Mouse (Mus musculus) forebrain, embryonic 15.5 days (tissue): ENCODE measurements around the gene Snap91. TPM values are rescaled to one million over a fixed set of nuclear protein-coding genes. Genes with fewer than 3 reads are reported as not detected.

Experiments used
- ATAC-seq: fragments of 200-750 bp; cut with Nextera tagmentation; replicated peaks from 2 replicates; pipeline ENCODE4 v1.8.0; 2017; ENCODE audit warnings: mild to moderate bottlenecking, moderate TSS enrichment, moderate library complexity
- H3K27ac ChIP-seq: fragments of 300-500 bp; sonication (generic); replicated peaks from 2 replicates; pipeline ENCODE4 v1.5.1; 2015; ENCODE audit warnings: mild to moderate bottlenecking, inconsistent platforms
- H3K27me3 ChIP-seq: fragments of 300-500 bp; sonication (generic); 2 replicates; pipeline ENCODE4 v1.6.1; 2015; ENCODE audit warnings: inconsistent platforms
- H3K36me3 ChIP-seq: fragments of 300-500 bp; sonication (generic); 2 replicates; pipeline ENCODE4 v1.6.1; 2015; ENCODE audit warnings: mild to moderate bottlenecking, inconsistent platforms
- H3K4me1 ChIP-seq: fragments of 300-500 bp; sonication (generic); 2 replicates; pipeline ENCODE4 v1.6.1; 2015; ENCODE audit warnings: inconsistent platforms
- H3K4me2 ChIP-seq: fragments of 300-500 bp; sonication (generic); replicated peaks from 2 replicates; pipeline ENCODE4 v1.6.1; 2015; ENCODE audit warnings: mild to moderate bottlenecking, inconsistent platforms
- H3K4me3 ChIP-seq: fragments of 300-500 bp; sonication (generic); 2 replicates; pipeline ENCODE4 v1.5.1; 2015; ENCODE audit warnings: mild to moderate bottlenecking, inconsistent platforms
- H3K9ac ChIP-seq: fragments of 300-500 bp; sonication (generic); replicated peaks from 2 replicates; pipeline ENCODE4 v1.6.1; 2015; ENCODE audit warnings: mild to moderate bottlenecking, inconsistent platforms
- H3K9me3 ChIP-seq: fragments of 300-500 bp; sonication (generic); 2 replicates; pipeline ENCODE4 v1.6.1; 2016; ENCODE audit warnings: inconsistent platforms
- WGBS: fragments of 180-500 bp; shearing (Covaris S2); methylation state at CpG from one replicate; pipeline ENCODE4 v1.1.7; 2015; ENCODE audit warnings: mixed read lengths; 5-methylcytosine and 5-hydroxymethylcytosine counted together
- polyA plus RNA-seq: library from polyadenylated mRNA; unstranded; fragments of >200 nt; fragmentation: Nextera tagmentation; extraction: Ambion mirVana; gene quantifications from 2 replicates; pipeline ENCODE4 v1.2.1, GENCODE M21; 2015

Gene Snap91
- polyA plus RNA-seq, 1 experiment from 2014 or later, result 98.4 TPM

DNA sequence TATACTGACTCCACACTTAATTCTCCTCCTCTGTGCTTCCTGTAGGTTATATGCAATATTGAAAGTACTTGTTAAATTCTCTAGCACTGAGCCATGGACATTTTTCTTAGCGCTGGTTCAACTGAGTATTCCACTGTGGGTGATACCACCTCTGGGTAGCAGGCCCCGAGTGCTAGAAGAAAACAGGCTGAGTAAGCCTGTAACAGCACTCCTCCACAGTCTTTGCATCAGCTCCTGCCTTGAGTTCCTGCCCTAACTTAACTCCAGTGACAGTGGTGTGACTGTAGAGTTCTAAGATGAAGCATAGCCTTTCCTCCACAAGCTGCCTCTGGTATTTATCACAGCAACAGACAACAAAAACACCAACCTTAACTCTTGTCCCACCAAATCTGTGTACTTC, 22.8 kb downstream of the Snap91 start:
- Histone ChIP-seq H3K4me1 (no peaks in the 10 kb centered on the region), H3K9me3 (no peaks in the 10 kb centered on the region), H3K4me2 (no peak overlapping the region), H3K9ac (no peak overlapping the region), H3K27me3 (no peaks in the 10 kb centered on the region), H3K4me3 (no peak overlapping the region), H3K27ac (no peak overlapping the region), H3K36me3 (peaks cover 3% of the 10 kb centered on the region; the same call in 1 of the 2 replicates)
- WGBS, result 94% methylated on average over 2 of the region's 2 CpGs
- ATAC-seq, result no peak

DNA sequence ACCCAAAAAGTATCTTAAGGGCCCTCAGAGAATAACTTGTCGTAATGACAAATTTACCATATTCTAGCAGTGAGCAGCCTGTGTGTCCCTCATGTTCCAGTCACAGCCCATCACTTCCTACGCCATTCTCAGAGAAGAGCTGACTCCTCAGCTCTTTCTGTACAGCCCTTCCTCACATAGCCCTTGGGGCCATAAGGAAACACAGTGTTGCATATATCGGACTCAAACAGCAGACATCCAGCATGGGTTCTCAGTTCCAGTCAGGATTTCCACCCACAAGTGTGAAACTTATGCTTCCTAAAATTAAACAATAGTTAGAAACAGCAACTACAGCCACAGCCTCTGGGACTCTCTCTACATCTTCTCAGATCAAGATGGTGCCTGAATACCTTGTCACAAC, 27.6 kb downstream of the Snap91 start:
- no peaks in the 10 kb centered on the region for H3K27me3 ChIP-seq
- H3K4me2 ChIP-seq, result no peak overlapping the region
- H3K9ac ChIP-seq, result no peak overlapping the region
- H3K4me3 ChIP-seq, result no peak overlapping the region
- WGBS, result 98% methylated on average over 3 of the region's 3 CpGs
- peaks cover 3% of the 10 kb centered on the region; the same call in 1 of the 2 replicates for H3K36me3 ChIP-seq
- H3K4me1 ChIP-seq, result peaks cover 10% of the 10 kb centered on the region; the same call in 1 of the 2 replicates
- no peaks in the 10 kb centered on the region for H3K9me3 ChIP-seq
- no peak overlapping the region for H3K27ac ChIP-seq
- ATAC-seq, result no peak

DNA sequence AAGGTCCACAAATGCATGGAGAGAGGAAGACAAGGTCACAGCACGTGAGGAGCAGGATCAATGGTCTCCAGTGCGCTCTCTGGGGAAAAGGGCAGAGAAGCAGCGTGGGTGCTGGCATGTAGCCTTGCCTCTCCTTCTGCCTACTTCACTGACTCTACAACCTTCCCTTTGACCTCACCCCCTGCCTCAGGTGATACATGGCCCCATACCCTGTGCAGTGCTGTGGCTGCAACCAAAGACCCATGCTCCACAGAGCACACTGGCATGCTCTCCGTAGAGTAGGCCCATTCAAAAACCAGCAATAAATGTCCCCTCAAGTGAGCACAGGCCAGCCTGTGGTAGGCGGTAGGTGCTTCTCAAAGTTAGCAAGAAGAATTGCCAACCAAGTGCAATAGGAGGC, 28.8 kb downstream of the Snap91 start:
- 0 out of 2 replicates have a peak, but pooled peaks have one; percentile 24 for ATAC-seq
- WGBS, result 82% methylated on average over 5 of the region's 5 CpGs

DNA sequence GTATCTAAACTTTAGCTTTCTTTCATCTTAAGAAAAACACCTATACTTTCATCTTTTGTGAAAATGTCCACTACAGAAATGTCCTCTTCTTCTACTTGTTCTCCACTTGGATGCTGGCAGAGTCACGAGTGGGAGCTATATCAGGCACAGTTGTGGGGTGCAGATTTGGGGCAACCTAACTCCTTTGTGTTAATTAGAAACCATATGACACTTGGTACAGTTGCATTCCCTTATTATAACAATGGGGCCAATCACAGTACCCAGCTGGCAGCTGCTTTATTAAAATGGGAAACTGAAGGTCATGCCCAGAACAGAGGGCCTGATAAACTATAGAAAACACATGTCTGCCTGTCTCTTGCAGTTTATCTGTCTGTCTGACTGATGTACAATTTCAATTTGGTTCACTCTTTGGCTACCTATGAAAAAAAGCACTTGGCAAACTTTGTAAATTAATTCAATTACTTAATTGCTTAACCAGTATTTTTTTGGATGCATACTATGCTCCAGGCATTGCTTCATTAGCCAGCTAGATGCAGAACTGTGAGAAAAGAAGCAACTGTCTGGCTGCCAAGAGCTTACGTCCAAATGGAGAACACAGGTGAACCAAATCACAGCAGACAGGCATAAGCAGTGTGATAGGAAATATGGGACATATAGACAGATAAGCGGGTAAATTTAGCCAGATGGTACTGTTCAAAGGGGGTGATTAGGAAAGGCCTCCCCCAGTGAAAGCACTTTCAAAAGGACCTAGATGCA, 29.8 kb downstream of the Snap91 start:
- Histone ChIP-seq H3K9me3 (no peaks in the 10 kb centered on the region), H3K27ac (no peak overlapping the region), H3K4me2 (no peak overlapping the region), H3K36me3 (no peaks in the 10 kb centered on the region), H3K27me3 (no peaks in the 10 kb centered on the region), H3K9ac (no peak overlapping the region), H3K4me1 (peaks cover 10% of the 10 kb centered on the region; the same call in 1 of the 2 replicates), H3K4me3 (no peak overlapping the region)
- peak; percentile 69 for ATAC-seq
- 43% methylated on average over 3 of the region's 3 CpGs for WGBS

More for the DNA sequence above, 28.8 kb downstream of the Snap91 start:
- Histone ChIP-seq H3K4me3 (no peak overlapping the region), H3K4me1 (peaks cover 10% of the 10 kb centered on the region; the same call in 1 of the 2 replicates), H3K9ac (no peak overlapping the region), H3K27me3 (no peaks in the 10 kb centered on the region), H3K27ac (no peak overlapping the region), H3K36me3 (no peaks in the 10 kb centered on the region), H3K9me3 (no peaks in the 10 kb centered on the region), H3K4me2 (no peak overlapping the region)

DNA sequence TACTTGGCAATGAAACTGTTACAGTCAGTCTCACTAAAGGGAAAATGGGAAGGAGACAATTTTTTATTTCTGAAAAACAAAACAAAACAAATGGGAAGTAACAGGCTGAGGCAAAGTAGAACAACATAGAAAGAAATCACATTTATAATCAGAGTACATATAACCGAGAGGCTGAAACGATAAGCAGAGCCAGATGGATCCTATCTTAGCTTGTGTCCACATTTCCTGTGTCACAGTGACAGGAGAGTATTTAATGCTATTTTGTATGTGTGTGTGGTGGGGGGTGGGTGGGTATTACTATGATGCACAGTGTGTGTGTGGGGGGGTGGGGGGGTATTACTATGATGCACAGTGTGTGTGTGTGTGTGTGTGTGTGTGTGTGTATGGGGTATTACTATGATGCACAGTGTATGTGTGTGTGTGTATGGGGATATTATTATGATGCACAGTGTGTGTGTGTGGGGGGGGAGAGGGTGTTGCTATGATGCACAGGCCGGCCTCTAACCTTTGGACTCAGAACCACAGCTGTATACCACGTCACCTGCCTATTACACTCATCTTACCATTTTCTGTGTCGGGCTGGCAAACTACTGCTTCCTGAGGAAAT, 36.6 kb downstream of the Snap91 start:
- no peak overlapping the region for H3K4me2 ChIP-seq
- no peaks in the 10 kb centered on the region for H3K36me3 ChIP-seq
- no peaks in the 10 kb centered on the region for H3K9me3 ChIP-seq
- no peaks in the 10 kb centered on the region for H3K27me3 ChIP-seq
- H3K4me1 ChIP-seq, result no peaks in the 10 kb centered on the region
- H3K27ac ChIP-seq, result no peak overlapping the region
- 89% methylated on average over 5 of the region's 5 CpGs for WGBS
- peak; percentile 46; the same call in 1 of the 2 replicates for ATAC-seq
- no peak overlapping the region for H3K9ac ChIP-seq
- no peak overlapping the region for H3K4me3 ChIP-seq

DNA sequence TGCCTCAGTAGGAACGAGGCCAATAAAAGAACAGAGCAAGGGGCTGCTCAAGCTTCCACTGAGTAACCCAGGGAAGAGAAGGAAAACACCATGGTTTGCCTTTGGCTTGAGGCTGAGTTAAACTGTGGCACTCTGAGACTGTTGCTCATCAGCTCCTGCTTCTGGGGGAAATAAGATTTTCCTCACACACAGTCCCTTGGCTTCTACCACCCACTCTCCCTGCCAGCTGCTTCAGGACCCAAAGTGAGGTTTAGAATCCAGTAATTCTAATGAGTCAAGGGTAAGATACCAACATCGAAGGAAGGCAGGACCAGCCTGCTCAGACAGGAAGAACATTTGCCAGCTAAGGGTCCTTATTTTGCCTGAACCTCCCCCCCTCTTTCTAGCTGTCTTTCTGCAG, 50.7 kb downstream of the Snap91 start:
- WGBS, result 76% methylated on average over 2 of the region's 2 CpGs
- H3K36me3 ChIP-seq, result peaks cover 46% of the 10 kb centered on the region
- no peaks in the 10 kb centered on the region for H3K27me3 ChIP-seq
- no peaks in the 10 kb centered on the region for H3K9me3 ChIP-seq
- no peak overlapping the region for H3K4me2 ChIP-seq
- no peak for ATAC-seq
- H3K9ac ChIP-seq, result no peak overlapping the region
- H3K4me3 ChIP-seq, result no peak overlapping the region
- H3K27ac ChIP-seq, result no peak overlapping the region
- H3K4me1 ChIP-seq, result no peaks in the 10 kb centered on the region

DNA sequence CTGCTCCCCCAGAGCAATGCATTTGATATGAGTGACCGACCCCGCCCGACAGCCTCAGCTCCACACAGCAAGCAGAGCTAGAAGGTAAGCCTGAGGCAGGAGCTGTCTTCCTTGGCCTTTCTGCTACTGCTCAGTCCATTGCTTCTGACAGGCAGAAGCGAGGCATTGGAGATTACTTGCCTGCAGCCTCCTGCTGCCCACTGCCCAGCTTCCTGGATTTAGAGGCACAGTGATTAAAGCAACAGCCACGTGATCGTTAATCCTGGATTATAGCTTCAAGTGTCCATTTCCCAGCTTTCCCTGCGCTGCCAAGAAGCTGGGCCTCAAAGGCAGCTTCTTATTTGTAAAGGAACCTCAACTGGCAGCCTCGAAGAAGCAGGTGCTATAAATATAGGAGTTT, 51.4 kb downstream of the Snap91 start:
- H3K27ac ChIP-seq, result no peak overlapping the region

DNA sequence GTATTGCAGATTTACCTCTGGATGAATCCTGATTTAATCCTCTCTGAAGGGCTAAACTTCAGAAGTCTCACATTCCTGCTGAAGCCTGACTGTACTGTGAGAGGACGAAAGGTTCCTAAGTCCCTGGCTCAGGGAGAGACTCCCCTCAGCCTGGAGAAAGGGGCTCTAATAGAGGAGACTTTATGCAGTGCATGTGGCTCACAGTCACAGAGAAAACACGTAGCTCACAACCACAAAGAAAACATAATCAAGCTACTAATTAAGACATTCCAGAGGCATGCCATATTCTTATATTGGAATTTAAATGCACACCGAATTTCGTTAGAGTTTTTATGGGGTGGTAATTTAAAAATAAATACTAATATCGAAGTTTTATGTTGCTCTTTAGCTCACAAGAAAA, 61.1 kb downstream of the Snap91 start:
- no peaks in the 10 kb centered on the region for H3K4me1 ChIP-seq
- no peak overlapping the region for H3K4me3 ChIP-seq
- H3K27ac ChIP-seq, result no peak overlapping the region
- ATAC-seq, result no peak
- H3K27me3 ChIP-seq, result no peaks in the 10 kb centered on the region
- H3K4me2 ChIP-seq, result no peak overlapping the region
- WGBS, result 58% methylated on average over 5 of the region's 5 CpGs
- H3K36me3 ChIP-seq, result peaks cover 8% of the 10 kb centered on the region
- H3K9ac ChIP-seq, result no peak overlapping the region
- H3K9me3 ChIP-seq, result no peaks in the 10 kb centered on the region

More for the DNA sequence above, 51.4 kb downstream of the Snap91 start:
- no peak for ATAC-seq
- no peak overlapping the region for H3K4me3 ChIP-seq
- peaks cover 40% of the 10 kb centered on the region for H3K36me3 ChIP-seq
- WGBS, result 29% methylated on average over 8 of the region's 8 CpGs
- no peaks in the 10 kb centered on the region for H3K9me3 ChIP-seq
- no peaks in the 10 kb centered on the region for H3K4me1 ChIP-seq
- no peak overlapping the region for H3K9ac ChIP-seq
- no peak overlapping the region for H3K4me2 ChIP-seq
- no peaks in the 10 kb centered on the region for H3K27me3 ChIP-seq

DNA sequence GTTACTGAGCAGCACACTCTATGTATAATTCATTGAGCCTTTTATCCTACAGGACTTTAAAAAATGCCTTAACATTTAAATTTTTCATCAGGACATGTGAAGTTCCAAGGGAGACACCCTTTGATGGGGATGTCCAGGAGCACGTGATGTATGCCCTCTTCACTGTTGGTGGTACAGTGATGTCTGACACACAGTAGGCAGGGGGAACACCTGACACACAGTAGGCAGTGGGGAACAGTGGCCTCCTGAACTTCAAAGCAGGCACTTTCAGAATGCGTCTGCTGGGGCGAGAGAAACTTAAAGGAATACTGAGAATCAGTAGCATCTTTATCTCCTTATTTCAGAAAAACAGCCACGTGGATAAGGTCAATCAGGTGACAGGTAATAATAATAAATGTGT, 62.8 kb downstream of the Snap91 start:
- peaks cover 8% of the 10 kb centered on the region for H3K36me3 ChIP-seq
- H3K4me3 ChIP-seq, result no peak overlapping the region
- no peaks in the 10 kb centered on the region for H3K9me3 ChIP-seq
- H3K9ac ChIP-seq, result no peak overlapping the region
- H3K4me1 ChIP-seq, result no peaks in the 10 kb centered on the region
- H3K27ac ChIP-seq, result no peak overlapping the region
- WGBS, result 75% methylated on average over 4 of the region's 4 CpGs
- no peak overlapping the region for H3K4me2 ChIP-seq
- no peak for ATAC-seq
- H3K27me3 ChIP-seq, result no peaks in the 10 kb centered on the region

DNA sequence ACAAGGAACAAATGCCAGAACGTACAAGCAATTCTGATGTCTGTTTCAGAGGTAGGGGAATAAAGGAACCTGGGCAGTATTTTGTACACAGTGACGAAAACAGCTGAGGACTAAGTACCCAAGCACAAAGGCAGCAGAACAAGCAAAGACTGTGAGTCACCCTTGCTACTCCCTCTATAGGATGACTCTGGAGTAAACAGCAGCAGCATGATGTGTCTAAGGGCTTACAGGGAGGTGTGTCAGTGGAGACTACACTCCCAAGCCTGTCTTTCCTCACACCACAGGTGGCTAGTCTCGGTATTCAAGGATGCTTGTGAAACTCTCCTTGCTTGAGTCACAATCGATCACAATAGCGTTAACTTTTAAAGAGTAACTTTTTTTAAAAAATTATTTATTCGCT, 66.1 kb downstream of the Snap91 start:
- no peak for ATAC-seq
- no peak overlapping the region for H3K27ac ChIP-seq
- H3K9me3 ChIP-seq, result no peaks in the 10 kb centered on the region
- H3K4me2 ChIP-seq, result no peak overlapping the region
- no peak overlapping the region for H3K9ac ChIP-seq
- WGBS, result 55% methylated on average over 6 of the region's 6 CpGs
- H3K4me3 ChIP-seq, result no peak overlapping the region
- no peaks in the 10 kb centered on the region for H3K4me1 ChIP-seq
- H3K27me3 ChIP-seq, result no peaks in the 10 kb centered on the region
- H3K36me3 ChIP-seq, result peaks cover 6% of the 10 kb centered on the region; the same call in 1 of the 2 replicates

DNA sequence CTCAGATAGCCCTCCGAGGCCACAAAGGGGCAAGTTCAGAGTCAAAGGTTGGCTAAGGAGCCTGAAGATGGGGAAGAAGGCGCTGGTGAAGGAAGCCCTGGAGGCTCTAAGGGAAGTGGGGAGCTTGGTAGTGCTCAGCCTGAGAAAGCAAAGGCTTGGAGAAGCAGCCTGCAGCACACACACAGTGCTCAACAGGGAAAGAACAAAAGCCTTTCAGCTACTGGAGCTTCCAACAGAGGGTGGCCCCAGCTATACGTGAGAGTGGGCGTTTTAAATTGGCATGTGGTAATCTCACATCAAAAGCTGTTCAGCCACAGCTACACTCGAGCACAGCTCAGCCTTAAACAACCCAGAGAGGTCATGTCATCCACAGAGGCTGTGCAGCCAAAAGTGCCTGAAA, 67.1 kb downstream of the Snap91 start:
- H3K27me3 ChIP-seq, result no peaks in the 10 kb centered on the region
- H3K9me3 ChIP-seq, result no peaks in the 10 kb centered on the region
- H3K9ac ChIP-seq, result no peak overlapping the region
- no peak overlapping the region for H3K27ac ChIP-seq
- H3K36me3 ChIP-seq, result peaks cover 7% of the 10 kb centered on the region; the same call in 1 of the 2 replicates
- ATAC-seq, result no peak
- H3K4me3 ChIP-seq, result no peak overlapping the region
- H3K4me1 ChIP-seq, result no peaks in the 10 kb centered on the region
- no peak overlapping the region for H3K4me2 ChIP-seq
- WGBS, result 6% methylated on average over 5 of the region's 5 CpGs

DNA sequence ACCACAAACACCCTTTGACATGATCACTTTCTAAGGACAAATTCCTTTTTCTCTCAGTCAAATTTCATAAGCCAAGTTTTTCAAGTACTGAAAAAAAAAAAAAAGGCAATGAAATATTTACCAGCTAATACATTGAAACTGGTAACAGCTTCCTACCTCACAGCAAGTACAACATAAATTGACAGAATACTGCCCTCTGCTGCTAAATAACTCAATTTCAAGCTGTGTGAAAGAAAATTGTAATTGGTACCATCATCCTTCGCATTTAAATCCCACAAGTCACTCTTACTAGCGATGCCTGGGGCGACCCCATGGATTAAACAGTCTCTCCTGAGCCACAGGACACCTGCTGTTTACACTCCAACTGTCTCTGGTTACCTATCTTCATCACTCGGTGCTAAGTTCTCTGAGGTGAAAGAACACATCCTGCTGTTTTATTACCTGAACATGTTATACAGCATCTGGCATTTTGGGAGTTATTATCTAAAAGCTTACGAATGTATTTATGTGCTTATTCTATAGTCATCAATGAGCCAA, 69.7 kb downstream of the Snap91 start:
- Histone ChIP-seq H3K4me2 (no peak overlapping the region), H3K4me3 (no peak overlapping the region), H3K9me3 (no peaks in the 10 kb centered on the region), H3K9ac (no peak overlapping the region), H3K36me3 (peaks cover 7% of the 10 kb centered on the region; the same call in 1 of the 2 replicates), H3K27me3 (no peaks in the 10 kb centered on the region), H3K27ac (no peak overlapping the region), H3K4me1 (no peaks in the 10 kb centered on the region)
- ATAC-seq, result peak; percentile 55
- 39% methylated on average over 5 of the region's 5 CpGs for WGBS
